Mouse (Mus musculus): Measurements from ENCODE around the gene Mrps18c.
A peak's percentile ranks its signal among the peaks of the same experiment; 100 is the strongest.

The Mrps18c gene

DNA sequence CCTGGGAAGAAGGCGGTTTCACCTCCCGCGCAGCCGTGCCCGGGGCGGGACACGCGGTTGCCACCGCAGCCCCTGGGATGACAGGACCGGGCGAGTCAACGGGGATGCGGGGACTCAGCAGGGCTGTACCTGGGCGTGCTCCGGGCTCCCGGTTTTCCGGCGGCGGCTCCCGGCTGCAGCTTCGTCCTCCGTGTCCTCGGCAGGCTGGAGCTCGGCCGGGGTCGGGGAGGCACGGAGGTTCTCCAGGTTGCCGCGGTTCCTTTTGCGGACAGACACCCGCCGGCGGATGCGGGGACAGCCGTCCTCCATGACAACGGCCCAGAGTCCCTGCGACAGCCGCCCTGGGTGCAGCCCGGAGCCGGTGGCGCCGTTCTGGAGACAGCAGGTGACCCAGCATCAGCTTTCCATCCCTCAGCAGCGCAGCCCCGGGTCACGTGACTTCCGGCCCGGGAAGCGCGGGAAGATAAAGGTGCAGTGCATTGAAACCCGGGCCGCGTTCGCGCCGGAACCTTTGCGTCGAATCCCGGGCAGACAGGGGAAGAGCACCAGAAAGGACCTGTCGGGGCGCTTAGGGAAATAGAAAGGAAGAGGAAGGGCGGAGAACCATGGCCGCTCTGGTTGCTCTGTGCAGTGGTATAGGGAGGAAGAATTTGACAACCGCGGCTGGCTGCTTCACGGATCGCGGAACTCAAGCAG lies at the start of gene Mrps18c, which contains the start of gene Helq:
Gene Mrps18c, plus strand, starts transcription at position 463 of the 696 bp plus-strand sequence.
Gene Helq, minus strand, starts transcription at position 434 of the 696 bp plus-strand sequence.
- DNase-seq (ENCODE audit: low read depth, low spot score), result peak; percentile 90

DNA sequence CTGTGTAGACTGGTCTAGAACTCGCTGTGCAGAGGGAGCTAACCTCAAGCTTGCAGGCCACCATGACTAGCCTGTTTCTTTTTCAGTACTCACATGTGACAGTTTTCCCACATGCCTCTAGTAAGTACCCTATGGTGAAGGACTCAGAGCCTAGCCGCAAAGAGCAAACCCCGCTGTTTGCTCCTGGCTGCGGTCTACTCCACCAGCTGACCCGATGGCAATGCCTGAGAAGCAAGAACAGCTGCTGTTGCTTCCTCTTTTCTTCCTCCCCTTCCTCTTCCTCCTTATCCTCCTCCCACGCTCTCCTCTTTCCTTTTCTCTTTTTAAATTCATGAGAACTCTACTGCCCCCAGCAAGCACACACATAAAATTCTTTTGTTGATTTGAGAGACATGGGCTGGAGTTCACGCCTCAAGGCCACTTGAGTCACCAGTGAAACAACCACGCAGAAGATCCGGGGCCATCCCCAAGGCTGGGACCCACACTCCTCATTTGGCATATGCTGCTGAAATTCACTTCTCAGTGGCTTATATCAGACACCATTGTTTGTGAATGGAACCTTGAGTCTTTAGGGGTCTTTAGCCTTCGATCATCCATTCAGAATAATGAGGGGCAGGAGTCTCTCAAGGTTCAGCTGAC lies 47.7 kb upstream of the Mrps18c start:
- no peak for DNase-seq (ENCODE audit: low read depth, low spot score)

DNA sequence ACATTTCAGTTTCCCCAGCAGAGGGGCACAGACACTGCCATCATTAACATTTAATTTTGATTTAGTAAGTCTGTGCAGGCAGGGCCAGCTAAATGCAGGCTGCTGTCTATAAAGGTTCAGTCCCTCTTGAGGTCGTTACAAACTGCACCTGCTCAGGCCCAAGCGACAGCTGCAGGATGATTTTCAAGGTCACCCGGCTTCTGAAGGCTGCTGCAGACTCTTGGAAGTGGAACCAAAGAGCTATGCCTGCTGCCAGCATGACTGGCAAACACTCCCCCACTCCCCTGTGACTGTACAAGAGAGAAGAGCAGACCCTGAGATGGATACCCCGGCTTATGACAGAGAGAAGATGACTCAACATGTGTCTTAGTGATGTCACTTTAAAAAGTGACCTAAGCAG lies 46.8 kb upstream of the Mrps18c start:
- DNase-seq (ENCODE audit: low read depth, low spot score), result no peak

DNA sequence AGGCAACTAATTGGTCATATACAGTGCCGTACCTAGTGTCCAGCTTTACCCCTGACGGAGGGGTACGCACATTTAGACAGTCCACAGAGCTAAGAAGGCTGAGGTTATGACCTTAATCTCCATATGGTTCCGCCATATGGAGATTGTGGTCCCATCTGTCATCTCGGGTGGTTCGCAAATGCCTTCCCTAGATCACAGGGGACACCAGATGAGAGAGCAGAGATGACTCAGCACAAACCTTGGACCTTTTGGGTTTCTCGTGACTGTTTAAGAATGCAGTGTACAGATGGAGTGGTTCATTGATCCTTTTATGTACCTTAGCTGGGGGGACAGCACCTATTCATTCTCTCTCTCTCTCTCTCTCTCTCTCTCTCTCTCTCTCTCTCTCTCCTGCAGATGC lies 45.0 kb upstream of the Mrps18c start:
- peak; percentile 28 for DNase-seq (ENCODE audit: low read depth, low spot score)

DNA sequence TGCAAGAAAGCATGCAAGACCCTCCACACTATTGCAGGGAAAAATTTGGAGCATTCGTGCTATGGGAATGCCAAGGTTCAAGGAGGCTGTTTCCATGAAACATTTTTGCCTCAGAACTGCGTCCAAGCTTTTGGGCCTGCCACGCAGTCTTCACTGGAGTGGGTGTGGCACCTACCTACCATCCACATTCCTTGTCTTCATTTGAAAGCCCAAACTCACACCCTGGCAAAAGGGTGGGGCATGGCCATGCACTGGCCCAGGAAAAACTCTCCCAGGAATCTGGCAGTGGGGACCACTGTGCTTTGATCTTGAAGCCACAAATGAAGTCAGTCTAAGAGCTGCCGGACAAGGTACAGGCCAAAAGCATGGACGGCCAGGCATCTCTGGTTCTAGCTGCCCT lies 40.3 kb upstream of the Mrps18c start:
- no peak for DNase-seq (ENCODE audit: low read depth, low spot score)

DNA sequence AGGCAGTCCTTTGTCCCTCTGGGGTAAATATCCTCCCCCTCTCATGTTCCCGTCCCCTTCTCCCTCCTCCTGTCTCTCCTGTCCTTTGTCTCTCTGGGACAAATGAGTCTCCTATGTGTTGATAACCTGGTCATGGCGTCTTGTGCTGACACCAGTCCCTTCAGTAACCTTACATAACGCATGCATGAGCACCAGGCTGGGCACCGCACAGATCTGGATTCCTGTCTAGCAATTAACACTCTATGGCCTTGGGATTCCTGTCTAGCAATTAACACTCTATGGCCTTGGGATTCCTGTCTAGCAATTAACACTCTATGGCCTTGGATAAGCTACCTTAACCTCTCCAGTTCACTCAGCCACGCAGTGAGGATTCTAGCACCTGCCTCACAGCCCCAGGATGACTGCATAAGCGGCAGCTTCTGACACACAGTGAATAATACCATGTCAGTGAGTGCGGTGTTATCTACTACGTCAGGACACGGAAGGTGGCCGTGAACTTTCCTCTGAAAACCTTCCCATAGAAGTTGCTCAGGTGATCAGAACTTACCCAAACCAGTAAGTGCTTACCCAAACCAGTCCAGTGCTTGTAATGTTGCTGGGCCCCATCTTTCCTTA lies 38.3 kb upstream of the Mrps18c start:
- DNase-seq (ENCODE audit: low read depth, low spot score), result no peak

DNA sequence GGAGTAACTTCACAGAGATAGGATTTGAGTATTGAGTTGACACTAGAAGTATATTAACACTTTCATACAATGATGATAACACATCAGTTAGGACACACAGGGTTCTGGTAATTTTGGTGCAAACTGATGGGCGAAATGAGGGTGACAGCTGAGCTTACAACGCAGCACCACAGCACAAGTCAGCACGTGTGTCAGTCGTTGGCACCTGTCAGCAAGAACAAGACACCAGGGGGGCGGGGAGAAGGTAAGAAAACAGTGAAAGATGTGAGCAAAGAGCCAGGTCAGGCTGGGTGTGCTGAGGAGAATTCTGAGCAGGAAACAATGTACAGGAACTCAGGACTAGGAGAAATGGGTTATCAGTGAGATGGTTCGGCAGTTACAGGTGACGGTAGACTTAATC lies 36.7 kb upstream of the Mrps18c start:
- DNase-seq (ENCODE audit: low read depth, low spot score), result no peak

DNA sequence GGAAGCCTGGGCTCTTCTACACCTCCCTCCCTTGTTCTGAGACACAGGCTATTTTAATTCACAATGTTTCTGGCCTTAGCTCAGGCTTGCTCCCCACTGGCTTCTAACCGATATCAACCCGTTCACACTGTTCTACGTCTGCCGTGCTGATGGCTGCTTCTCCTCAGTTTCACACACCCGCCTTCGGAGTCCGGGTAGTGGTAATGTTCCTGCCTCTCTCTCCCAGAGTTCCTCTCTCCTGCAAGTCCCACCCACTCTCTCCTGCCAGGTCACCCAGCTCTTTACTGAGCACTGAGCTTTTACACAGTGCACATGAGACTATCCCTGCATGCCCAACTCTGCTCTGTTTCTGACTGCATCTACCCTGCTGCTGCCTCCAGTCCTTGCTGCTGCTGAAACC lies 32.4 kb upstream of the Mrps18c start:
- DNase-seq (ENCODE audit: low read depth, low spot score), result no peak

DNA sequence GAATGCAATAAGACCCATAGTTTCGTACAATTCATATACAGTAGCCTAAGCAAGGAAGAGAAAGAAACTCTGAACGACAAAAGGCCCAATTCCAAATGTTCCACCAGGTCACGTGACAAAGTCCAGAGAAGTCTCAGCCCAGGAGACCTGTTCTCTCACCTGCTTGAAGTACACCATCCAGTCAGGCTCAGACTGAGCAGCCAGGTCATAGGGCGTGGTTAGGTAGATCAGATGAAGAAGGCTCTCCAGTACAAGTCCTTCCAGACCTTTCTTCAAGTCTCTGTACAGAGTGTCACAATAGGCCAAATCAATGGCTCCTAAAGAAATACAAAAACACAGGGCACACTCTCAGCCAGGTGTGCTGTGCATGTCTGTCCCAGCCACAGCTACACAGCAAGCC lies 26.9 kb upstream of the Mrps18c start:
- DNase-seq (ENCODE audit: low read depth, low spot score), result no peak

DNA sequence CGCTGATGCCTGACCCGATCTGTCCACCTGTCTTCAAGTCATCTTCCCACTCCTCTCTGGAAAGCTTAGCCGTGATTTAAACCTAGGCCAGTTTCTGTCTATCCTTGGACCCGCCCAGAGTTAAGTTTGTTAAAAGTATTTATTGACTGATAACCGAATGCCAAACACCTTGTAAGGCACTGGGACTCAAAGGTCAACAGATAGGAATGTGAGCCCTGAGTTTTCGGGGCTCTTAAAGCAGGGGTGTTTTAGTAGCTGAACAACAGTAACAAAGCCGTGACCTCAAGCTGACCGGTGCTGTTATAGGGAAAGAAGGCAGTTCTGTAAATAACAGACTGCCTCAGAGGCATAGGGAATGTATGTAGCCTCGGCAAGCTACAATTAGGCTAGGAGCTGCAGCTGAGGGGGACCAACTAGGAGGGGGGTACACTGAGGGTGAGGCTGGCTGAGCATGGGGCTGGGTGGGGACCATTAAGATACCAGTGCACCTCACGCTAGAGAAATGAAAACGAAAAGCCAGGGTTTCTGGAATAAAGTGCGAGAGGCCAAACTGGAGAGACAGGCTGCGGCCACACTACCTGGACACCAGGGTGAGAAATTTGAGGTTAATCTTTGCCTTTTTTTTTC lies 22.5 kb upstream of the Mrps18c start:
- DNase-seq (ENCODE audit: low read depth, low spot score), result no peak

DNA sequence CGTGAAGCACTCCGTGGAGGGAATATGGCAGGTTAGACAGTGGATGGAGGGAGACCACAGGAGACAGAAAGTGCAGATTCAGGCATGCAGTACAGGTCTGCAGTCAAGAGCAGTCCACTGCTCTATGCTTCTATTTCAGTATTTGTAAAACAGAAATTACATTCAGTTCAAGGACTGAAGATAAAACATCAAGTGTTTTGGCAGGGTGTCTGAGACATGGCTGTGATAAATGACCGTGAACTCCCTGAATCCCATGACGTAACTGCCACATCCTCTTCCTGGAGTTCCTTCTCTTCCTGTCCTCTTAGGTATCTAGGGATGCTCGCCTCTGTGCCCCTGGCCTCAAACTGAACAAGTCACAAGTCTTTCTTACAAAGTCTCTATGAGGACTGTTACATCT lies 21.5 kb upstream of the Mrps18c start:
- no peak for DNase-seq (ENCODE audit: low read depth, low spot score)

DNA sequence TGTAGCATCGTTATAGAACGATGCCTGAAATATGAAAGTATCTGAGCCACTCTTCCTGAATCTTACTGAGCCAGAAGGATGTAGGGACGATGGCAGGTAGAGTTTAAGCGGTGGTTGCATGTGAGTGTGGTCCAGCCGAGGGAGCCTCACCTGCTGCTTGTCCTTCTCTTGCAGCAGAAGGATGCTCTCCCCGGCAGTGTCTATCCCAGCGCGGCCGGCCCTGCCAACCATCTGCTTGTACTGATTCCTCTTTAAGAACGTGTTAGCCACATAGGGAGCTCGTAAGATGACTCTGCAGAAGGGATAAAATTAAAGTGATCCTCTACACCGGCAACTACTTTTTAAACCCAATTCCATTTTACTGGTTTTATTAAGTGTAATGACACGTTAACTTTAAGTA lies 19.4 kb upstream of the Mrps18c start:
- DNase-seq (ENCODE audit: low read depth, low spot score), result no peak

DNA sequence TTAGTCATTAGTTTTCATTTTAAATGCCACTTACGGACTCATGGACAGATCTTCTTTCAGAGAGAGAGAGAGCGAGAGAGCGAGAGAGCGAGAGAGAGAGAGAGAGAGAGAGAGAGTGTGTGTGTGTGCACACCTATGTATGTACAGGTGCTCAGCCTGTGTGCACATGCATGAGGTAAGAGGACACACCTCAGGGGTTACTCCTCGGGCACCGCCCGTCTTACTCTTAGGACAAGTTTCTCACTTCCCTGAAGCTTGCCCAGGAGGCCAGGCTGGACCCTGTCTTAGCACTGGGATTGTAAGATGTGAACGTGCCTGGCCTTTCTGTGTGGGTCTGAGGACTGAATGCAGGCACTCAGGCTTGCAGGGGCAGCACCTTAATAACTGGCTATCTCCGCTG lies 10.9 kb upstream of the Mrps18c start:
- no peak for DNase-seq (ENCODE audit: low read depth, low spot score)

DNA sequence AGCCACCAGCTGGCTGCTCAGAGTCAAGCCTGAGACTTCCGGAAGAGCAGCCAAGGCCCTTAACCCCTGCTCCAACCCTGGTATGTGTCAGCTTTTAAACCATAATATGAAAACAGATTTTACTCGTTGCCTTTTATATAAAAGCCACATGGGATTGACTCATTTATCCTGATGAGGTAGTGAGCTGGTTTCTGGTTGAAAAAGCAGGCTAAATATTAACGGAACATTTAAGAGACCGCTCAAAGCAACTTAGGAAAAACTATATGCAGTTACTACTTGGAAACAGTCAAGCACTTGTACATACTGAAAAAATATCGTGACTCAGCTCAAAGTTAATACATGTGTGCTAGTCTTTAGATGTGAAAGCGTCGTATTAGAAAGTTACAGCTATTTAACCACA lies 6.2 kb upstream of the Mrps18c start:
- no peak for DNase-seq (ENCODE audit: low read depth, low spot score)

DNA sequence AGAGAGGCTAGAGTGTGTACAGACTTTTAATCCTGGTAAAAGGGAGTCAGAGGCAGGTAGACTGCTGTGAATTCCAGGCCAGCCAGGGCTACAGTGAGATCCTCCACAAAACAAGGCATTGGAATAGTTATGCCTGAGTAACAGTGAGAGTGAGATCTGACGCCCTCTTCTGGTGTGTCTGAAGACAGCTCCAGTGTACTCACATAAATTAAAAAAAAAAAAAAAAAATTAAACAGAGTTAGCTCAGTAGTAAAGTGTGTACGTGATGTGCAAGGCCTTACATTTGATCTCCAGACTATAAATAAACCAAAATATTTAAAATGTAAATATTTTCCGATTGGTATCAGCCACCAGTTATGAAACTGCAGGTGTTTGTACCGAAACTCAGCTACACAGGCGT lies 4.3 kb upstream of the Mrps18c start:
- no peak for DNase-seq (ENCODE audit: low read depth, low spot score)

DNA sequence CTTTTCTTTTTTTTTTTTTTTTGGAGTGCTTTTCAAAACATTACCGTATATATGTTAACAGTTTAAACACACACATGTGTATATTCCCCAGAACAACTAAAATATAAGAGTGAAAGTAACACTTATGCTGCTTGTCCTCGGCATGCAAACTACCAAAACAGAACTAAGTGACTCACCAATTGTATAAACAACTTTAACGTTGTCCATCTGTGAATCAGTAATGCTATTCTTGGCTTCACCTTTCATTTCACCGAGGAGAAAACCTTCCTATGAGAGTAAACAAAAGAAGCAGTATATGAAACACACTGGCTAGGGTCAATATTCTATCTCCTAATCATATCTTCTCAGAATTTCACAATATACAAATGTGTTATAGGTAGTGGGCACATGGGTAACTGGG lies 19.9 kb downstream of the Mrps18c start:
- no peak for DNase-seq (ENCODE audit: low read depth, low spot score)

DNA sequence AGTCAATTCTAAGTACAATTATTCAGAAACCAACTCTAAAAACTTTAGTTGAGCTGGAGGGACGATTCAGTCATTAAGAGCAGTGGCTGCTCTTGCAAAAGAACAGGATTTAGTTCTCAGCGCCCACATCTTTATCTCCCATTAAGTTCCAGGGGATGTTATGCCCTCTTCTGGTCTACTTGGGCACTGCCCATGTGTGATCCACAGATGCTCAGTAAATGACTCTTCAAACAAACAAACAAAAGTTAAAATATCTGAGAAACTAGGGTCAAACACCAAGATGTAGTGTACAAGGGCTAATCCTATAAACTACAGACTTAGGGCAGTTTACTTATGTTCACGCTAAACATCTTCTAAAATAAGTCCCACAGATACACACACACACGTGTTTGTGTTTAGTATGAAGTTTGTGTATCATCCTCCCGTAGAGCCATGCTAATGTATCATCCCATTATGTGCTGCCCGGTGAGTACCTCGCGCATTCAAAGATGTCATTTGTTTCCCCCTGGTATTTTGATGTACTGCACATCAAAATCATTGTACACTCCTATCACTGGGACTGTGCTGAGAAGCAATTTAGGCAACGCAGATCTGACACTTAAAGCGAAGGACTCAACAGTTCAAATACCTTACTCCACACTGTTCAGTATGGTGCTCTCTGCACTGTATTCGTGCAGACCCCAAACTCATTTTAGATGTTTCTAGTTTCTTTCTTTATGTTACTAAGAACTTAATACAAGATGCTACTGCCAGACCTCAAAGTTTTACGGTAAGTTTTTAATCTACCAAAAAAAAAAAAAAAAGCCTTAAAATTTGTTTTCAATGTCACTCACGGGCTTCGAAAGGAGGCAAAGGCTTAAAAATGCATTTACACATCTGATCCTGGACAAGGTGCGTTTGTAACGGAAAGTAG lies 21.4 kb downstream of the Mrps18c start:
- DNase-seq (ENCODE audit: low read depth, low spot score), result no peak

DNA sequence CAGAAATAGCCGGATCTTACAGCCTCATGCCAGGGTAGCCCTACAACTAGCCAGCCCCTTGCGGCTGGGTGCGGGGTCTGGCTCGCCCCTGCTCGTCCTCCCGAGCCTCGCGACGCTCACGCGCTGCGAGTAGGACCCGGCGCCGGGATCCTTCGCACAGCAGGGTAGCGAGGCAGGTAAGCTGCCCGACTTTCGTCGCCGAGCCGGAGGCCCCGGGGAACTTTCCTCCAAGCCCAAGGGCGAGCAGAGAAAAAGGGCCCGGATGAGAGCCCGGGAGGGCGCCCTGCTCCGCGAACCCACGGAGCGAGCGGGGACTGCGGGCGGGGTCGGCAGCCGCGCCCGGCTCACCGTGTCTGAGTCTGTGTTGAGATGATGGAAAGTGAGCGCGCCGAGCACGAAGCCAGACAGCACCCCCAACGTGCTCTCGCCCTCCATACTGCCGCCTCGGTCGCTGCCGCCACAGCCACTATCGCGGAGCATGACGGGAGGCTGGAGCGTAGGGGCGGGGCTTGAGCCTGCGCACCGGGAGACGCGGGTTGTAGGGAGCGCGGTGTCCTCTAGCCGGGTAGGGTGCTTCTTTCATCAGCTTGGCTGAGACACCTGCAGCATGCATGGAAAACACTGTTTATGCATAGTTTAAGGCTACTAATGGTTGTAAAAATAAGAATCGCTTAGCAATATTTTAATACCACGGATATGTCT lies 22.2 kb downstream of the Mrps18c start, which contains the start of gene Abraxas1:
Gene Abraxas1, minus strand, starts transcription at position 483 of the 702 bp plus-strand sequence.
- peak; percentile 71 for DNase-seq (ENCODE audit: low read depth, low spot score)

DNA sequence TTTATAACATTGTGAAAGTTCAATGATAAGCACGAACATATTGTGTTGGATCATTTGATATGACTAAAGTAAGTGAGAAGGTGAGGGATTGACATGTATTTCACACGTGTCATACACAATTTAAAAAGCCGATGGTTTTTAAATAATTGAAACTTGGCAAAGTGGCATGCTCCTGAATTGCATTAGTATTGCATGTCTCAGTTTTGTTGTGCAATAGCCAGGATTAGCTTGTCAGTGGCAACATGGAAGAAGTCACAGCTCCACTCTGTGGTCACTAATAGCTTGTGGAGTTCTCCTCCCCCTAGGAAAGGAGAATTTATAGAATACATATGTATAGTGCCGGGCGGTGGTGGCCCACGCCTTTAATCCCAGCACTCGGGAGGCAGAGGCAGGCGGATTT lies 22.9 kb downstream of the Mrps18c start:
- no peak for DNase-seq (ENCODE audit: low read depth, low spot score)

DNA sequence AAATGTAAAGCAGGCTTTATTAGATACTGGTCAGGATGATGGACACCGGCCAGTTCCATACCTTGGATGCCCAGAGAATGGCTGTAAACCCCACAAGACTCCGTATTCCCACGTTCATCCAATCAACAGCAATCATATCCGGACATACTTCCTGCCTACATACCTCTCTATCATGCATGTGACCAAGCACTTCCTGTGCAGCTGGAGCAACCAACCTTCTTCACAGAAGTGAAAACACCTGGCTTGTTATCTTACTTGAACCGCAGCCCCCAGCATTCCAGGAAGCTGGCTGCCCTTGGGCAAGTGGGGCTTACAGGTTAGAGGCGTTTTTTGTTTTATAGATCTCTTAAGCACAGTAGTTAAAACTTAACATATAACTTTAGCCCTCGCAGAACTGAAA lies 24.4 kb downstream of the Mrps18c start:
- no peak for DNase-seq (ENCODE audit: low read depth, low spot score)

DNA sequence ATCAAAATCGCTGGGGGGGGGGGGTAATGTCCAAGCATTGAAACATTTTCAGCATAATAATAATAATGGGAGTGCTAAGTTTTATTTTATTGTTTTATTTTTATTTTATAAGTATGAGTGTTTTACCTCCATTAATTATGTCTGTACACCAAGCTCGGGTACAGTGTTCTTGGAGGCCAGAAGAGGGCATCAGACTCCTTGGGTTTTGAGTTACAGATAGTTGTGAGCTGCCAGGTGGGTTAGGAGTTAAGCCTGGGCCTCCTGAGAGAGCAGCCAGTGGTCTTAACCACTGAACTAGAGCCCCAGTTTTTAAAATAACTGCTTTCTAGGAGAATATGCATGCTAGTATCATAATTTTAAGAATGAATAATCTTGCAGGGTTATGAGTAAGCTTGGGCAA lies 27.5 kb downstream of the Mrps18c start:
- no peak for DNase-seq (ENCODE audit: low read depth, low spot score)
